Mouse (Mus musculus) lung, embryonic 16.5 days (tissue): ENCODE measurements around the gene Tnnt2. TPM values are rescaled to one million over a fixed set of nuclear protein-coding genes. Genes with fewer than 3 reads are reported as not detected.
A peak's percentile ranks its signal among the peaks of the same experiment; 100 is the strongest.

ENCODE experiments used
- ATAC-seq: fragments of 200-750 bp; cut with Nextera tagmentation; 2 replicates; pipeline ENCODE4 v1.8.0; 2017; ENCODE audit warnings: low read depth, mild to moderate bottlenecking, moderate library complexity
- H3K27ac ChIP-seq: fragments of 300-500 bp; sonication (generic); 2 replicates; pipeline ENCODE4 v1.5.1; 2014; ENCODE audit warnings: mild to moderate bottlenecking, control low read depth, low read length
- H3K27me3 ChIP-seq: fragments of 300-500 bp; sonication (generic); 2 replicates; pipeline ENCODE4 v1.6.1; 2014; ENCODE audit warnings: low read depth, low read length, mixed read lengths; ENCODE audit not compliant: control insufficient read depth, insufficient read depth
- H3K36me3 ChIP-seq: fragments of 300-500 bp; sonication (generic); 2 replicates; pipeline ENCODE4 v1.6.1; 2014; ENCODE audit warnings: low read length; ENCODE audit not compliant: control insufficient read depth, insufficient read depth
- H3K4me1 ChIP-seq: fragments of 300-500 bp; sonication (generic); replicated peaks from 2 replicates; pipeline ENCODE4 v1.6.1; 2014; ENCODE audit warnings: low read length, mixed read lengths; ENCODE audit not compliant: control insufficient read depth, insufficient read depth
- H3K4me2 ChIP-seq: fragments of 300-500 bp; sonication (generic); 2 replicates; pipeline ENCODE4 v1.6.1; 2014; ENCODE audit warnings: low read depth, low read length, control low read depth
- H3K4me3 ChIP-seq: fragments of 300-500 bp; sonication (generic); 2 replicates; pipeline ENCODE4 v1.5.1; 2014; ENCODE audit warnings: mild to moderate bottlenecking, low read length, control low read depth
- H3K9ac ChIP-seq: fragments of 300-500 bp; sonication (generic); 2 replicates; pipeline ENCODE4 v1.6.1; 2014; ENCODE audit warnings: low read length, control low read depth
- H3K9me3 ChIP-seq: fragments of 300-500 bp; sonication (generic); 2 replicates; pipeline ENCODE4 v1.6.1; 2016; ENCODE audit warnings: low read length; ENCODE audit not compliant: control insufficient read depth
- WGBS: fragments of 180-500 bp; shearing (Covaris S2); extraction: QIAGEN DNeasy Blood & Tissue Kit; methylation state at CpG from one replicate; pipeline ENCODE4 v1.1.7; 2014; 5-methylcytosine and 5-hydroxymethylcytosine counted together
- polyA plus RNA-seq: library from polyadenylated mRNA; unstranded; fragments of >200 nt; fragmentation: Nextera tagmentation; extraction: Ambion mirVana; gene quantifications from 2 replicates; pipeline ENCODE4 v1.2.1, GENCODE M21; 2015

Tnnt2 gene
- polyA plus RNA-seq, 1 experiment from 2014 or later: 158 TPM

DNA sequence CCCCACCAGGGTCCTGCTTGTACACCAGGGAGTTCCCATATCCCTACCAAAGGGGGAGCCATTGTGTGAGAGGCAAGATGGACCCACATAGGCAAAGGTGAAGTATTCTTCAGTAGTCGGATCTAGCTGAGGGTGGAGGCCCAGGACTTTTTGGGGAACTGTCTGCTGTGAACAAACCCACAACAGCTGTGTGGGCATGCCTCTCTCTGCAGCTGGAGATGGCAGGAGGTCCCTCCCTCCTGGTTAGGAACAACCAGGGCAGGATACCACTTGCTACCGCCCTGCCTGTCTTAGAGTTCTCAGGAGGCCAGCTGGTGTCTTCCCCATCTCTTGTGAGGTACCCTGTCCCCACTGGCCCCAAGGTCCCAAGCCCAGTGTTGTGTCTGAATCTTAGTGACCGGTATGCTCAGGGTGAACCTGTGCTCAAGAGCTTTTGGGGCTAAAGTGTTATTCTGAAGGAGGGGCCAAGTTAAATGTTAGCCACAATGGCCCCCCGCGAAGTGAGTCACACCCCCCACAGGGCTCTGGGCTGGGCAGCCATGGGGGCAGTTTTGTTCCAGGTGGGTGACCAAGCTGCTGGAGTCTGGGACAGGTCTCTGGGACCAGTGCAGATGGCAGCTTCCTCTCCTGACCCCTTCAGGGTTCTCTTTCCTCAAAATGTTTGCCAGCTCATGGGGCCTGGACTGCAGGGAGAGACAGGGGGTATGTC is 22.3 kb upstream of the Tnnt2 start:
- ATAC-seq: no peak

DNA sequence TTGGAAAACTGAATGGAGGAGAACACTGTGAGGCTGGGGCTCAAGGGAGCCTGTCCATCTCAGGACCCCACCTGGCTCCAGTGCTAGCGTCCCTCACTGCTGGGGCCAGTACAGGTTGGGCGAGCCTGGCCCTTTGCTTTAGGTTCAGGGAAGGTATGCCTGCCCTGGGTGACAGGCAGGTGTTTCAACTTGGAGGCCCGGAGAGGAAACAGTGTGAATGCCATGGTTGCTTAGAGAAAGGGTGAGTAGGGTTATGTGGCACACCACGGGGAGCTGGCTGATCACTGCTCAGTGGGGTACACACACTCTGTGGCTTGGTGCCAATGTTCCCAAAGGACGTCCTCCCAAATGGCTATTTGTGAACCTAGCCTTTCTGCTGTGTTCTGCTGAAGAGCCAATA is 21.6 kb upstream of the Tnnt2 start:
- Histone ChIP-seq H3K4me3 (no peak overlapping the region), H3K27me3 (peaks cover 11% of the 10 kb centered on the region; the same call in 1 of the 2 replicates), H3K4me1 (peaks cover 9% of the 10 kb centered on the region; the same call in 1 of the 2 replicates), H3K9ac (no peak overlapping the region), H3K4me2 (no peak overlapping the region), H3K36me3 (no peaks in the 10 kb centered on the region), H3K9me3 (no peaks in the 10 kb centered on the region), H3K27ac (no peak overlapping the region)
- WGBS: 73% methylated on average over 5 of the region's 5 CpGs
- no peak for ATAC-seq

More for the DNA sequence above, 22.3 kb upstream of the Tnnt2 start:
- whole genome bisulfite sequencing: 71% methylated on average over 5 of the region's 5 CpGs
- Histone ChIP-seq H3K27ac (no peak overlapping the region), H3K4me1 (peaks cover 8% of the 10 kb centered on the region; the same call in 1 of the 2 replicates), H3K4me3 (no peak overlapping the region), H3K4me2 (no peak overlapping the region), H3K9me3 (no peaks in the 10 kb centered on the region), H3K9ac (no peak overlapping the region), H3K36me3 (no peaks in the 10 kb centered on the region), H3K27me3 (peaks cover 9% of the 10 kb centered on the region; the same call in 1 of the 2 replicates)

DNA sequence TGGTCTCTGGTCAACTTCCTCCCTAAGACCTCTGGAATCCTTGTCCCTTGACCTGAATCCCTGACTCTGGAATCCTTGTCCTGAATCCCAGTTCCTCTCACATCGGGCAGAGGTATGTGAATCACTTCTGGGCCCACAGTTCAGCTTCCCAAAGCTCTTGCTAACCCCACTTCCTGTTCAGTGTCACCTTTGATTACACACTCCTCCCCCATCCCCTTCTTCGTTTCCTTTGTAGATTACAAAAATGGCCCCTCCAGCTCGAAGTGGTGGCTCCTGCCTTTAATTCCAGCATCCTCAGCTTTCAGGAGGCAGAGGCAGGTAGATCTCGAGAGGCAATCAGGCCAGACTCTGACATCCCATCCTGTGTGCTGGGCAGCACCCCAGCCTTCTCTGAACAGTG is 18.6 kb upstream of the Tnnt2 start:
- Histone ChIP-seq H3K27me3 (peaks cover 16% of the 10 kb centered on the region; the same call in 1 of the 2 replicates), H3K4me1 (peaks cover 9% of the 10 kb centered on the region), H3K4me3 (no peak overlapping the region), H3K36me3 (no peaks in the 10 kb centered on the region), H3K9me3 (no peaks in the 10 kb centered on the region), H3K4me2 (no peak overlapping the region), H3K9ac (no peak overlapping the region), H3K27ac (no peak overlapping the region)
- ATAC-seq: no peak
- WGBS: 36% methylated on average over 4 of the region's 4 CpGs

DNA sequence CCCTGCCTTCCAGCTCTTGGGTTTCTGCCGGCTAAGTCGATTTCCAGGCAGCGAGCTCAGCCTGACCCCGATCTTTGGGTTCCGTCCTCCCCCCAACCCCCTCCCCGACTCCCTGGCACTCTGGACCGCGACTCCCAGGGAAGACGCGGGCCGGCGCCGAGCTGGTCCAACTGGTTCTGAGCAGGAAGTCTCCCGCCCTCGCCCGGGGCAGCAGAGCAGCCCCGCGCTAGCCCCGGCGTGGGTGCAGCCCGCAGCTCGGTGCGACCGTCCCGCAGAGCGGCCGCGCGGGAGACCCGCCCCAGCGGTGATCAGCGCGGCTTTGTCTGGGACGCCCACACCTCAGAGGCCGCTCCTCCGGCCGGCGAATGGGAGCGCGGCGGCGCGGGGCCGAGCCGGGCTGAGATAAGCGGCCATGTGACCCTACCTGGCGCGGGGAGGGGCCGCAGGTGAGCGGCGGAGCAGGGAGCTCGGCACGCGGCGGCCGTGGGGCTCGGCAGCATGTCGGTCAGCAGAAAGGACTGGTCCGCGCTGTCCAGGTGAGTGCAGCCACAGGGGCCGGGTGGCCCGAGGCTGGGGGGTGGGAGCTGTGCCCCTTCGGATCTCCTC is 17.6 kb upstream of the Tnnt2 start, which contains the start of gene Lad1:
Gene Lad1 (plus strand): TSS at position 118 of the 606 bp plus-strand sequence.
- H3K4me2 ChIP-seq: peak within 1 kb of the TSS; percentile 89
- no peaks in the 10 kb centered on the region for H3K36me3 ChIP-seq
- peaks cover 9% of the 10 kb centered on the region for H3K4me1 ChIP-seq
- WGBS: under 1% methylated on average over 46 of the region's 63 CpGs
- H3K9ac ChIP-seq: peak within 1 kb of the TSS; percentile 70
- peak within 1 kb of the TSS; percentile 57 for H3K4me3 ChIP-seq
- H3K27ac ChIP-seq: 0 out of 2 replicates have a peak within 1 kb of the TSS, but pooled peaks have one; percentile 19
- no peaks in the 10 kb centered on the region for H3K9me3 ChIP-seq
- ATAC-seq: peak; percentile 81
- H3K27me3 ChIP-seq: peaks cover 16% of the 10 kb centered on the region; the same call in 1 of the 2 replicates

DNA sequence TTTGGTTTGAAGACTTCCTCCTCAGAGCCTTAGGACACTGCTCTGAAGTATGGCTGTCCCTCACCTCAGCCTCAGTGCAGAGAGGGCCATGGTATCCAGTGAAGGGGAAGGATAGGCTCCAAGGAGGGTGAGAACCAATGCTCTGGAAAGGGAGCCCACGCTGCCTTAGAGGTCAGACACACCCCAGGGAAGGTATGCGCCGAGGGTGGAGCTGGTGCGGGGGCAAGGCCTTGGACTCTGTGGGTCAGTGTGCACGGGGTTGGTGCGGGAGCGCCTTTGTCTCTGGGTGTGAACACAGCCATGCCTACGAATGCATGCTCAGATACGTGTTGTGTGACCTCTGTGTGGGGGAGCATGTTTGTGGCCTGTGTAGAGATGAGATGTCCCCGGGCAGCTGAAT is 16.1 kb upstream of the Tnnt2 start:
- H3K36me3 ChIP-seq: no peaks in the 10 kb centered on the region
- peak overlapping the region; percentile 89 for H3K4me2 ChIP-seq
- 64% methylated on average over 10 of the region's 10 CpGs for WGBS
- no peak overlapping the region for H3K9ac ChIP-seq
- no peak overlapping the region for H3K27ac ChIP-seq
- H3K4me1 ChIP-seq: peaks cover 9% of the 10 kb centered on the region
- no peaks in the 10 kb centered on the region for H3K9me3 ChIP-seq
- peak overlapping the region; percentile 57 for H3K4me3 ChIP-seq
- peak; percentile 42; the same call in 1 of the 2 replicates for ATAC-seq
- peaks cover 16% of the 10 kb centered on the region; the same call in 1 of the 2 replicates for H3K27me3 ChIP-seq

DNA sequence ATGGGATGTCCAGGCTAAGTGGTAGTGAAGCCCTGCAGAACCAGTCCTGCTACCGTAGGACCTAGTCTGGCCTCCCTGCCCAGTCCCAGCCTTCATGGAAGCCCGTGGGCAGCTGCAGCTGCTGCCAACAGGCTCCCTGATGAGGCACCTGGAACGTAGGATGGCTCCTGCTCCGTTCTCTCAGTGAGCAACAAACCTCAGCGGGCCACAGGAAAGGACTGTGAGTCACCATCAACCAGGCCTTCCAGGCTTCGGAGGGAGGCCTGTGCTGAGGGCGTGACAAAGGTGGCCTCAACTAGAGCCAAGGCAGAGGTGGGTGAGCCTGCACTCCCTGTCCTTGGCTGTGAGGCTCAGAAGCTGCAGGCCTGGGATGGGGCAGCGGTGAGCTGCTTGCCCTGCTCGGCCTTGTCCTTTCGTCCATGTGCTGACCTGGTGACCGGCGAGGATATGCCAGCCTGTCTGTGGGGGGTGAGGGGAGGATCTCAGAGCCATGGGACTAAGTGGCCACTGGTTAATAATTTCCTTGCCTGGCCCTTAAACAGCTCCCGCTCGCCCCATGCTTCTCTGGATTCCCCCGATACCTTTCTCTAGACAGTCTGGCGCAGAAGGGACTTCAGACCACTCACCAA is 15.3 kb upstream of the Tnnt2 start:
- 61% methylated on average over 16 of the region's 16 CpGs for WGBS
- 0 out of 2 replicates have a peak, but pooled peaks have one; percentile 13 for ATAC-seq

DNA sequence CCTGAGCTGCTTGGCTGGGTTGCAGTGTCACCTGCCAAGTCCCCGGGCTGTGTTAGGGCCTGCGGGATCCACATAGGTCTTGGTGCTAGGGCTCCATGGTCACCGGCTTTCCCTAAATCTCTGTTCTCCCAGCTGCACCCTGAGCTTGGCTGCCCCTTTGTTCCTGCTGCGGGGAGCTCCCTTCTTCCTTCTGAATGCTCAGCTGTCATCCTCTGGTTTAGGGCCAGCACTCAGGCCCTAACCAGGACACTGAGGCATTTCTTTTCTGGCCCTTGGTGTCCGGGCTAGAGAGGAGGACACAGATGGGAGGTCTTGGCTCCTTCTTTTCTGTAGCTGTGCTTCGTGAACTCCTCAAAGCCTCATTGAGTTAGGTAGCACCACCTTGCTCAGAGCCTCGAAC is 14.4 kb upstream of the Tnnt2 start:
- peaks cover 15% of the 10 kb centered on the region; the same call in 1 of the 2 replicates for H3K27me3 ChIP-seq
- ATAC-seq: no peak
- H3K9me3 ChIP-seq: no peaks in the 10 kb centered on the region
- H3K4me1 ChIP-seq: peaks cover 9% of the 10 kb centered on the region
- 76% methylated on average over 7 of the region's 7 CpGs for WGBS
- no peak overlapping the region for H3K9ac ChIP-seq
- H3K4me3 ChIP-seq: no peak overlapping the region
- no peak overlapping the region for H3K27ac ChIP-seq
- H3K4me2 ChIP-seq: no peak overlapping the region
- no peaks in the 10 kb centered on the region for H3K36me3 ChIP-seq

More for the DNA sequence above, 15.3 kb upstream of the Tnnt2 start:
- no peaks in the 10 kb centered on the region for H3K9me3 ChIP-seq
- H3K4me1 ChIP-seq: peaks cover 9% of the 10 kb centered on the region
- H3K27ac ChIP-seq: 0 out of 2 replicates have a peak overlapping the region, but pooled peaks have one; percentile 17
- H3K9ac ChIP-seq: peak overlapping the region; percentile 30
- peaks cover 16% of the 10 kb centered on the region; the same call in 1 of the 2 replicates for H3K27me3 ChIP-seq
- H3K4me2 ChIP-seq: peak overlapping the region; percentile 14; the same call in 1 of the 2 replicates
- H3K4me3 ChIP-seq: no peak overlapping the region
- no peaks in the 10 kb centered on the region for H3K36me3 ChIP-seq

DNA sequence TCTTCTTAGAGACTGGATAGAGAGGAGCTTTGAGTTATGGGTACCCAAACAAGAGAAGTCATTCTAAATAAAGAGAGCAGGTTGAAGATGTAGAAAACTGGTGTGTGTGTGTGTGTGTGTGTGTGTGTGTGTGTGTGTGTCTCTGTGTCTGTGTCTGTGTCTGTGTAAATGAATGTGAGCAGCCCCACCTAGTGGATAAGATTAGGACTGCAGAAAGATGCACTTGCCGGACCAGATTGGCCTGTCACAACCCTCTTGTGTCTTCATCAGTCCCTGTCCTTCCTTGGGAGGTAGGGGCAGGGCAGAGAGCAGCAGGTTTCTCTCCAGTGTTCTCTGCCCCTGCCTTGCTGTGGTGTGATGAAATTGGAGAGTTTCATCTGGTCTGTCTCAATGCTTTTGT is 7.2 kb upstream of the Tnnt2 start:
- no peak overlapping the region for H3K27ac ChIP-seq
- no peak for ATAC-seq
- H3K4me3 ChIP-seq: no peak overlapping the region
- H3K4me2 ChIP-seq: no peak overlapping the region
- H3K9me3 ChIP-seq: no peaks in the 10 kb centered on the region
- no peak overlapping the region for H3K9ac ChIP-seq
- WGBS: 11% methylated on average over 1 of the region's 1 CpGs
- H3K36me3 ChIP-seq: no peaks in the 10 kb centered on the region
- no peaks in the 10 kb centered on the region for H3K4me1 ChIP-seq
- no peaks in the 10 kb centered on the region for H3K27me3 ChIP-seq
